Mouse (Mus musculus) frontal cortex, postnatal 25 days (tissue): ENCODE measurements at regions not wholly inside any gene's neighbourhood (a gene's known extent, or its start where the extent isn't known, plus 50 kb on each side); places are given as distances from the start of the nearest gene placed in this dataset.

Experiments
- DNase-seq, 2 experiments: peaks; one replicate each; pipeline ENCODE4 v3.0.0; 2022; ENCODE audit warnings: low spot score in 2 of 2

GRCm38 (mm10) chr19:55985518-55985917 is 243.9 kb downstream of the Tcf7l2 start:
- DNase-seq = no peak

- DNase-seq = peak in 1 of 2 experiments; percentile 20
Observed at GRCm38 (mm10) chr19:55991791-55992726, 250.4 kb downstream of the Tcf7l2 start.

- no peak for DNase-seq
Observed at GRCm38 (mm10) chr19:55992727-55993066, 251.1 kb downstream of the Tcf7l2 start.

- no peak for DNase-seq
Observed at GRCm38 (mm10) chr19:55995721-55996120, 254.1 kb downstream of the Tcf7l2 start.

GRCm38 (mm10) chr19:55998454-55999180 is 257.0 kb downstream of the Tcf7l2 start:
- DNase-seq = no peak

- no peak for DNase-seq
Observed at GRCm38 (mm10) chr19:55999409-55999808, 257.8 kb downstream of the Tcf7l2 start.

- DNase-seq = no peak
Observed at GRCm38 (mm10) chr19:56001428-56001827, 259.8 kb downstream of the Tcf7l2 start.

GRCm38 (mm10) chr19:56005886-56006285 is 264.3 kb downstream of the Tcf7l2 start:
- no peak for DNase-seq

- DNase-seq = no peak
Observed at GRCm38 (mm10) chr19:56007433-56007832, 265.8 kb downstream of the Tcf7l2 start.

GRCm38 (mm10) chr19:56010766-56011165 is 269.1 kb downstream of the Tcf7l2 start:
- DNase-seq = no peak

GRCm38 (mm10) chr19:56011292-56011691 is 269.7 kb downstream of the Tcf7l2 start:
- no peak for DNase-seq

- DNase-seq = no peak
Observed at GRCm38 (mm10) chr19:56016548-56017346, 270.2 kb upstream of the Habp2 start.

- no peak for DNase-seq
Observed at GRCm38 (mm10) chr19:56017524-56017923, 269.4 kb upstream of the Habp2 start.

GRCm38 (mm10) chr19:56019143-56019542 is 267.8 kb upstream of the Habp2 start:
- DNase-seq = no peak

GRCm38 (mm10) chr19:56022348-56022747 is 264.6 kb upstream of the Habp2 start:
- no peak for DNase-seq

GRCm38 (mm10) chr19:56024599-56024998 is 262.3 kb upstream of the Habp2 start:
- no peak for DNase-seq

GRCm38 (mm10) chr19:56029428-56030281 is 257.3 kb upstream of the Habp2 start:
- peak; percentile 25 to 32 for DNase-seq

- DNase-seq = no peak
Observed at GRCm38 (mm10) chr19:56030401-56030925, 256.5 kb upstream of the Habp2 start.

GRCm38 (mm10) chr19:56034552-56034951 is 252.4 kb upstream of the Habp2 start:
- no peak for DNase-seq

- no peak for DNase-seq
Observed at GRCm38 (mm10) chr19:56037584-56037983, 249.4 kb upstream of the Habp2 start.
